Mouse (Mus musculus): Measurements from ENCODE around the gene Tmem95. TPM values are rescaled to one million over a fixed set of nuclear protein-coding genes. Genes with fewer than 3 reads are reported as not detected.
A peak's percentile ranks its signal among the peaks of the same experiment; 100 is the strongest.

The Tmem95 gene
- total RNA-seq, 2 experiments from 2014 or later = not detected

DNA sequence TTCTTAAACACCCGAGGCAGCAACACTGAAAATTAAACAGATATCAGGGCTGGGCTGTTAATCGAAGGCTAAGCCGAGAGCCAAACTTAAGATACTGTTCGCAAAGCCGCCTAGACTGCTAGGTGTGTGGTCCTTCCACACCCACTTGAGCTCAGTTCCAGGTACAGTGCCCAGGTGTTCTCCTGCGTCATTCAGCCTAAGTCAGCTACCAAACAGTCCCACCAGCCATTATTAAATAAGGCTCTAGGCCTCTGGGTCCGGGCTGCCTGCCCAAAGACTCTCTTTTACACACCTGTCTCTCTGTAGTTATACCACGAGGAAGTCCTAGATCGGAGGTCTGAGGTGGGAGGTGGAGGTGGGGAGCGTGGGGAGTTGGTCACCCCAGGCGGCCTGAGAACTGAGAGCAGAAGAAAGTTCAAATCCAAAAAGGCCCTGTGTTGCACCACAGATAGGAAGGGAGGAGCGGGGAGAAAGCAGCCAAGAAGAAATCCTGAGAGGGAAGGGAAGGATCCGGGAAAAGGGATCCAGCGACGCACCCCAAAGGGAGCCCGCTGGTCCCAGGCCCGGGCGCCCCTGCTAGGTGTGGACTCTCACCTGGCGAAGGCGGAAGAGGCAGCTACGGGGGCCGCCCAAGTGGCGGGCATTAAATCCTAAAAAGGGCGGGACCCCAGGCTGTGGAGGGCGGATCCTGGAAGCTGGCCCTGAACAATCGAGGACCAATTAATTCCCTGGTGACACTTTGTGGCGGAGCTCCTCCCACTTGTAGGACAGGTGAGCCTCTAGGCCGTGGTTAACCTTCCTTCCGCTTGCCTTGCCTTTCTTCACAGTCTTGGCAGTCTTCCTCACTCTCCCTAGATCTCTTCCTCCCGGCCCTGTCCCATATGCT lies 19.5 kb downstream of the Tmem95 start, which contains the start of gene Tnk1:
Tnk1 (minus strand) TSS at position 618 of the 886 bp plus-strand sequence.
- intact Hi-C loops (cut with DNase I) = no loop called here
- no peak for DNase-seq (ENCODE audit: low spot score in 2 of 2)

- no peak for DNase-seq (ENCODE audit: low spot score in 2 of 2)
- intact Hi-C loops (cut with DNase I) = no loop called here
Measured at GRCm38 (mm10) chr11:69855347-69855746, 22.5 kb downstream of the Tmem95 start.

GRCm38 (mm10) chr11:69854680-69855079 lies 23.1 kb downstream of the Tmem95 start:
- intact Hi-C loops (cut with DNase I) = no loop called here
- DNase-seq (ENCODE audit: low spot score in 2 of 2) = no peak

- intact Hi-C loops (cut with DNase I) = no loop called here
- DNase-seq (ENCODE audit: low spot score in 2 of 2) = no peak
Measured at GRCm38 (mm10) chr11:69853994-69854393, 23.8 kb downstream of the Tmem95 start.

DNA sequence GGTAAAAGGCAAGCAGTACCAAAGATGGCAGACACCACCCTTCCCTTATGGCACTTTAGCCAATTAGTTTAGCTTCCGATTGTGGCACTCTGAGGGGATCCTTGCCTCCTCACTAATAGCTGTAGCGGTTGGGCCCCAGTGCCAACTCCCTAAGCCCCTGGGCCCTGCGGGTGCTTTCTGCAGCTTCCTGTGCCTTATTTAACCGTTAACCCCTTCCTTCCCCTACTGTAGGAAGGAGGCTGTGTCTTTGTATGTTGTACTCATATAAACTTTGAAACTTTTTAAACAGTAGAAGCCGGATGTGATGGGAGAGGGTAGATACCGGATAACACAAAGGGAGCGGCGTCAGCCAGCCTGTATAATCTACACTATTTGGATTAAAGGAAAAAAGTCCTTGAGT lies 27.1 kb downstream of the Tmem95 start:
- intact Hi-C loops (cut with DNase I) = no loop called here
- DNase-seq (ENCODE audit: low spot score in 2 of 2) = no peak

- DNase-seq (ENCODE audit: low spot score in 2 of 2) = no peak
- intact Hi-C loops (cut with DNase I) = loop anchor here (5.0 kb wide), 1 partner anchor 52 kb away; the partner anchor contains the start of genes 2810408A11Rik and Neurl4
Measured at GRCm38 (mm10) chr11:69849884-69850283, 27.9 kb downstream of the Tmem95 start.

DNA sequence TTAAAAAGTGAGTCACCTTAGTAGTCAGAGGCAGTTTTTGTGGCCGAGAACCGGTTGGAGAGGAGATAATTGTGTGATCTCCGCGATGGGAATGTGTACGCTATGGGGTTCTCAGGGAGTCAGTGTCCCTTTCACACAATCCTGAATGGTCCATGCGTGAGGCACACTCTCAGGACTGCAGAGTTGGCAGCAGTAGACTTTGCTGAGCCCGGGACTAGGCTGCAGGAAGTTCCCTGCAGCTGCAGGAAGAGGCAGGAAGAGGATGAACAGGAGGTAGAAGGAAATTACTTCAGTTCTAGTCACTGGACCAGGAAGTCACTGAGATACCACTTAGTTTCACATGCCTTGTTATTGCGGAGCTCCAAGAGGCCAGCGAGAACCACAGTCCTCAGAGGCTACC lies 28.7 kb downstream of the Tmem95 start:
- intact Hi-C loops (cut with DNase I) = loop anchor here (5.0 kb wide), 1 partner anchor 53 kb away; the partner anchor contains the start of genes 2810408A11Rik and Neurl4
- no peak for DNase-seq (ENCODE audit: low spot score in 2 of 2)

- intact Hi-C loops (cut with DNase I) = loop anchor here (5.0 kb wide), 1 partner anchor 54 kb away; the partner anchor contains the start of genes 2810408A11Rik and Neurl4
Measured at GRCm38 (mm10) chr11:69848021-69848420, 29.8 kb downstream of the Tmem95 start.

DNA sequence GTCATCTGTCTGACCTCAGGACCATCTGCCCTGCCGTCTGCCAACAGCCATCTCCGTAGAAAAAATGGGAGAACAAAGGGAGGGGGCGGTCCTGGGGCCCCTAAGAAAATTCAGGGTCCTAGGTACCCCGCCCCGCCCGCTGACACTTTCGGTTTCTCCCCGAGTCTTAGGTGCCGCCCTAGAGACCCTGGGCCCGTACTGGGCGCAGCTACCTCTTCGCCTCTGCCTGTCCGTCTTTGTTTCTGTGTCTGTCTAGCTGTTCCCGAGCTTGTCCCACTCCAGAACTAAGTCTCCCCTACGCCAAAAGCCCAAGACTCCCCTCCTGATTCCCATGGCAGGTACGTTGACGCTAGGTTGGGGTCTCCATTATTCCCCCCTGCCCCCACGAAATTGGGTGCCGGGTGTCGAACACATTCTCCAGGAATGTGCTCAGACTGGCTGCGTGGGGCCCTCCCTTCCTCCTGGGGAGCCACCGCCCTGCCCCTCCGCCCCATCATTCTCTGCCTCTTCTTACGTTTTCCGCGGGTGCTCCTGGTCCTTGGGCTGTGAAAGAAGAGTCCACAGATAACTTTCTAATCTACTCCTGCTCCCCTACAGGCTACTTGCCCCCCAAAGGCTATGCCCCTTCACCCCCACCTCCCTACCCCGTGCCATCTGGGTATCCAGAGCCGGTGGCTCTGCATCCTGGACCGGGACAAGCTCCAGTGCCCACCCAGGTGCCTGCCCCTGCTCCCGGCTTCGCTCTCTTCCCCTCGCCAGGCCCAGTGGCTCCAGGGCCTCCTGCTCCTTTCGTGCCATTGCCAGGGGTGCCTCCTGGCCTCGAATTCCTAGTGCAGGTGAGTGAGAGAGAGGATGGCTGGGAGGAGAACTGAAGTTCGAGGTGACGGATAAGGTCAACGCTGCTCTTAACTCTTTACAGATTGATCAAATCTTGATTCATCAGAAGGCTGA lies 30.8 kb downstream of the Tmem95 start:
- intact Hi-C loops (cut with DNase I) = loop anchor here (5.0 kb wide), 1 partner anchor 55 kb away; the partner anchor contains the start of genes 2810408A11Rik and Neurl4
- DNase-seq (ENCODE audit: low spot score in 2 of 2) = no peak

More at GRCm38 (mm10) chr11:69848021-69848420, 29.8 kb downstream of the Tmem95 start:
- DNase-seq (ENCODE audit: low spot score in 2 of 2) = no peak

- intact Hi-C loops (cut with DNase I) = loop anchor here (5.0 kb wide), 1 partner anchor 56 kb away; the partner anchor contains the start of genes 2810408A11Rik and Neurl4
- DNase-seq (ENCODE audit: low spot score in 2 of 2) = peak; percentile 81 to 83
Measured at GRCm38 (mm10) chr11:69846198-69846680, 31.6 kb downstream of the Tmem95 start, which contains the start of gene Plscr3. Gene Plscr3, plus strand, starts transcription at chr11:69846376.

DNA sequence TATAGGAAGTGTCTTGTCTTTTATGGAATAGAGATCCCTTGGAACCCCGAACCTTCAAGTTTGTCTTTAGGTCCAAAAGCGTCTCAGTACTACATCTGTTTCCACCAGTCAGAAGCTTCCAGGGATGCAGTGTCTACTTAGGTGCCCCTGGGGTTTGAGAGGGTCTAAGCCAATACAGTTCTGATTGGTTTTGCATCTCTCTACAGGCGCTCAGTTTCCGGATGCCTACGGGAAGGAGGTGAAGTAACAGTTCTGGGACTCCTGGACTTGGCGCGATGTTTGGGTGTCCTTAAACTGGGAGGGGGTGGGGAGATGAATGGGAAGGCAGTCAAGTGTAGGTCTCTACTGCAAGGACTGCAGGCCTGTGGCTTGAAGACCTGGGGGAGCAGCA lies 39.1 kb downstream of the Tmem95 start:
- no peak for DNase-seq (ENCODE audit: low spot score in 2 of 2)
- intact Hi-C loops (cut with DNase I) = loop anchor here (5.0 kb wide), 1 partner anchor 81 kb away; the partner anchor contains the start of gene Polr2a

- peak; percentile 97 to 99 for DNase-seq (ENCODE audit: low spot score in 2 of 2)
- intact Hi-C loops (cut with DNase I) = loop anchor here (2.0 to 5.0 kb wide), 2 partner anchors 35 to 81 kb away; partner anchors contain the start of gene Polr2a
Measured at GRCm38 (mm10) chr11:69837952-69838713, 39.7 kb downstream of the Tmem95 start, which contains the start of gene Tmem256. Gene Tmem256, plus strand, starts transcription at chr11:69838514.

GRCm38 (mm10) chr11:69837604-69837951 lies 40.2 kb downstream of the Tmem95 start, which contains the start of gene Nlgn2:
Gene Nlgn2, minus strand, starts transcription at chr11:69837784.
- intact Hi-C loops (cut with DNase I) = loop anchor here (2.0 to 5.0 kb wide), 2 partner anchors 35 to 80 kb away; partner anchors contain the start of gene Polr2a
- DNase-seq (ENCODE audit: low spot score in 2 of 2) = peak in 1 of 2 experiments; percentile 77

DNA sequence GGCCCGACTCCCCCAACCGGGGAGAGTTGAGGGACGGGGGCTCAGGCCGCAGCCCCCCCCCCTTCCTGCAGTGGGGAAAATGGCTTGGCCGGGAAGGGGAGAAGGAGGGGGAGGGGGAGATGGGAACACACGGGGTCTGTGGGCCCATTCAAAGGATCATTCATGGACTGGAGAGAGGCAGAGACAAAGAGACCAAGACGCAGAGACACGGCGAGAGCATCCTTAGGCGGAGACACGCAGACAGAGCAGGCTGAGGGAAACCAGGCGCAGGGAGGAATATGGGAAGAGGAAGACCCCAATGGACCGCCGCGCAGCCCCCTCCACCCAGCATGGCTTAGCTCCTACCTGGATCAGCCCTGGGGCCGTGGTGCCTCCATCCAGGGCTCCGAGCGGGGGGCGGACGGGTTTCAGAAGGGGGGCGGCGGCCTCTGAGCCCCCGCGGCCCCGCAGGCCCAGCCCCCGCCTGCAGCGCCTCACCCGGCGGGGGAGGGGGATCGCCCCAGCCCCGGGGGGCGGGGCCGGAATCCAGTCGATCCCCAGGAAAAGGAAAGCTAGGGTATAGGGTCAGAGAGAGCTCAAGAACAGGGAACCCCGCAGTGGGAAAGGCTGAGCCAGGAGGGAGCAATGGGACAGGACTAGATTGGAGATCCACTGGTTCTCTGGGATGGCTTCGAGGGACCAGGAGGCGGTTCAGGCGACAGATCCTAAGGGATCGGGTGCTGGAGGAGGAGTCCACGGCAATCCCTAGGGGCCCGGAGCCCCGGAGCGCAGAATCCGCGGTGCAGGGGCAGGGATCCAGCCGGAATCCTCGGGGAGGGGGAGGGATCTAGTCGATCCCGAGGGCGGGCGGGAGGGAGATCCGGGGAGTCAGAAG lies 40.9 kb downstream of the Tmem95 start:
- peak; percentile 44 for DNase-seq (ENCODE audit: low spot score in 2 of 2)
- intact Hi-C loops (cut with DNase I) = loop anchor here (2.0 to 5.0 kb wide), 2 partner anchors 34 to 80 kb away; partner anchors contain the start of gene Polr2a

DNA sequence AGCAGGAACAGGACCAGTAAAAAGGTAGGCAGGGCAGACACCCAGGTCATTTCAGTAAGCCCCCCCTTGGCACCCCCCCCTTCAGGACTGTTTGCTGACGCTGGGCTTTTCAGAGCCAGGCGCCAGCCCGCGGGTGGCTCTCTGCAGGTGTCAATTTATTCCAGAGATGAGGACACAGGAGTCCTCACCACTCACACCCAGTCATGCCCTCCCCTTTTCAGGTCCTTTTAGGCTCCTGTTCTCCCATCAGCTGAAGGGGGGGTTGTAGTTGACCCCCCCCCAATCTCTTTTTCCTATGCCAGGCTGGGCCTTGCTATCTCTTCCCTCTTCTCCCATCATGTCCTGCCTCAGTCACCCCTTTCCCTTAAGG lies 41.9 kb downstream of the Tmem95 start:
- intact Hi-C loops (cut with DNase I) = loop anchor here (2.0 to 5.0 kb wide), 2 partner anchors 33 to 79 kb away; partner anchors contain the start of gene Polr2a

DNA sequence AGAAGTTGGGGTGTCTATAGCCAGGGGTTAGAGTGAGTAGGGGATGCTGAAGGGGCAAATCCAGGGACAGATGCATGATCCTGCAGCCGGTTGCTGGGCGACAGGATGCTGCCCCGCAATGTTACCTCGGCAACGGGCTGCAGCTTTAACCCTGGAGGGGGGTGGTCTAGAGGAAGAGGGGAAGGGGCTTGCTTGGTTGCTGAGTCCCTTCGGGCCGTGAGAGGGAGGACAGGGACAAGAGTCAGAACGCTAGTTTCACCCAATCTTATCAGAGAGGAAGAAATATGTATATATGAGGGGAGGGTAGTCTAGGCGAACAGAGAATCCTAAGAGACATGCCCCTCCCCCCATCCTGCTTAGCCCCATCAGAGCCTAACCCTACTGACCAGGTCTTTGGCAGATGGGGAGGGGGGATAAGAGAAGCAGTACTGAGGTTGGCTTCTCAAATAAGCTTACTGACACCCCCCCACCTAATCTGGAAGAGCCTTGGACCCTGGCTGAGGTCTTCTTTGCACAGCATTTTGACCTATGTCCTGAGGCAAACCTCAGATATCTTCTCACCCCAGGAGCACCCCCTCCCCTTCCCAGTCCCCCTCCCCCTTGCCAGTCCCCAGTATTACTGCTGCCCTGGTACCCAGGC lies 42.4 kb downstream of the Tmem95 start:
- intact Hi-C loops (cut with DNase I) = loop anchor here (5.0 kb wide), 1 partner anchor 78 kb away; the partner anchor contains the start of gene Polr2a
- DNase-seq (ENCODE audit: low spot score in 2 of 2) = no peak

More for the DNA sequence above, 41.9 kb downstream of the Tmem95 start:
- no peak for DNase-seq (ENCODE audit: low spot score in 2 of 2)

Data from left cerebral cortex, postnatal 14 days (tissue).